Mouse (Mus musculus) intestine, postnatal 0 days (tissue): ENCODE measurements around the gene Pdgfa. TPM values are rescaled to one million over a fixed set of nuclear protein-coding genes. Genes with fewer than 3 reads are reported as not detected.

Experiments used
- ATAC-seq: fragments of 200-750 bp; cut with Nextera tagmentation; 2 replicates; pipeline ENCODE4 v1.8.0; 2017; ENCODE audit warnings: mild to moderate bottlenecking, moderate TSS enrichment, moderate library complexity
- H3K27ac ChIP-seq: fragments of 300-500 bp; sonication (generic); 2 replicates; pipeline ENCODE4 v1.5.1; 2014; ENCODE audit warnings: mild to moderate bottlenecking, low read depth, low read length, moderate library complexity
- H3K27me3 ChIP-seq: fragments of 300-500 bp; sonication (generic); replicated peaks from 2 replicates; pipeline ENCODE4 v1.6.1; 2014; ENCODE audit warnings: low read length, mixed read lengths; ENCODE audit not compliant: control insufficient read depth, insufficient read depth
- H3K36me3 ChIP-seq: fragments of 300-500 bp; sonication (generic); 2 replicates; pipeline ENCODE4 v1.6.1; 2014; ENCODE audit warnings: mild to moderate bottlenecking, moderate library complexity; ENCODE audit not compliant: control insufficient read depth, insufficient read depth
- H3K4me1 ChIP-seq: fragments of 300-500 bp; sonication (generic); replicated peaks from 2 replicates; pipeline ENCODE4 v1.6.1; 2014; ENCODE audit warnings: antibody characterized with exemption, low read length, mixed read lengths; ENCODE audit not compliant: control insufficient read depth, insufficient read depth
- H3K4me2 ChIP-seq: fragments of 300-500 bp; sonication (generic); replicated peaks from 2 replicates; pipeline ENCODE4 v1.6.1; 2014; ENCODE audit warnings: low read depth, mild to moderate bottlenecking, moderate library complexity
- H3K4me3 ChIP-seq: fragments of 300-500 bp; sonication (generic); 2 replicates; pipeline ENCODE4 v1.5.1; 2014; ENCODE audit warnings: low read depth, low read length
- H3K9ac ChIP-seq: fragments of 300-500 bp; sonication (generic); 2 replicates; pipeline ENCODE4 v1.6.1; 2014; ENCODE audit warnings: mild to moderate bottlenecking, low read depth, low read length
- H3K9me3 ChIP-seq: fragments of 300-500 bp; sonication (generic); 2 replicates; pipeline ENCODE4 v1.6.1; 2016; ENCODE audit warnings: mixed run types; ENCODE audit not compliant: control insufficient read depth
- CTCF ChIP-seq: sonication (generic); IDR thresholded peaks from 2 replicates; pipeline ENCODE4 v1.5.1; 2016; ENCODE audit warnings: low read depth, mild to moderate bottlenecking, control low read depth, antibody characterized with exemption, moderate library complexity
- WGBS: fragments of 180-500 bp; shearing (Covaris S2); extraction: QIAGEN DNeasy Blood & Tissue Kit; methylation state at CpG from one replicate; pipeline ENCODE4 v1.1.7; 2014; 5-methylcytosine and 5-hydroxymethylcytosine counted together
- polyA plus RNA-seq: library from polyadenylated mRNA; unstranded; fragments of >200 nt; fragmentation: Nextera tagmentation; extraction: Ambion mirVana; gene quantifications from 2 replicates; pipeline ENCODE4 v1.2.1, GENCODE M21; 2015

Pdgfa gene
- polyA plus RNA-seq, 1 experiment from 2014 or later: 64.4 TPM

GRCm38 (mm10) chr5:138996322-138997073 lies 672 bp downstream of the Pdgfa start:
- peak; percentile 37 for ATAC-seq
- H3K9ac ChIP-seq: no peak overlapping the region
- no peaks in the 10 kb centered on the region for H3K9me3 ChIP-seq
- H3K4me2 ChIP-seq: peak overlapping the region; percentile 93
- H3K36me3 ChIP-seq: peaks cover under 1% of the 10 kb centered on the region; the same call in 1 of the 2 replicates
- 26% methylated on average over 24 of the region's 24 CpGs for WGBS
- H3K4me1 ChIP-seq: peaks cover 15% of the 10 kb centered on the region; the same call in 1 of the 2 replicates
- peak overlapping the region; percentile 96 for H3K27ac ChIP-seq
- peak overlapping the region; percentile 76 for H3K4me3 ChIP-seq
- TF ChIP-seq CTCF: peak; percentile 75
- H3K27me3 ChIP-seq: no peaks in the 10 kb centered on the region; the same call in 1 of the 2 replicates

GRCm38 (mm10) chr5:138995721-138996311 lies 1.4 kb downstream of the Pdgfa start:
- peak overlapping the region; percentile 94 for H3K9ac ChIP-seq
- H3K4me1 ChIP-seq: peaks cover 15% of the 10 kb centered on the region; the same call in 1 of the 2 replicates
- 0% methylated on average over 50 of the region's 52 CpGs for WGBS
- ATAC-seq: peak; percentile 75
- peaks cover 7% of the 10 kb centered on the region; the same call in 1 of the 2 replicates for H3K36me3 ChIP-seq
- no peaks in the 10 kb centered on the region; the same call in 1 of the 2 replicates for H3K27me3 ChIP-seq
- peak overlapping the region; percentile 76 for H3K4me3 ChIP-seq
- H3K4me2 ChIP-seq: peak overlapping the region; percentile 93
- TF ChIP-seq CTCF: peak; percentile 42; the same call in 1 of the 2 replicates
- no peaks in the 10 kb centered on the region for H3K9me3 ChIP-seq
- H3K27ac ChIP-seq: peak overlapping the region; percentile 96

- no peaks in the 10 kb centered on the region; the same call in 1 of the 2 replicates for H3K27me3 ChIP-seq
- H3K9me3 ChIP-seq: no peaks in the 10 kb centered on the region
- H3K9ac ChIP-seq: peak overlapping the region; percentile 94
- peak overlapping the region; percentile 76 for H3K4me3 ChIP-seq
- H3K36me3 ChIP-seq: peaks cover 7% of the 10 kb centered on the region; the same call in 1 of the 2 replicates
- TF ChIP-seq CTCF: 0 out of 2 replicates have a peak, but pooled peaks have one; percentile 21
- WGBS: under 1% methylated on average over 117 of the region's 127 CpGs
- H3K4me1 ChIP-seq: peaks cover 15% of the 10 kb centered on the region; the same call in 1 of the 2 replicates
- peak overlapping the region; percentile 96 for H3K27ac ChIP-seq
- ATAC-seq: peak; percentile 42
- H3K4me2 ChIP-seq: peak overlapping the region; percentile 93
Observed at GRCm38 (mm10) chr5:138994786-138995720, 2.1 kb downstream of the Pdgfa start.

- Histone ChIP-seq H3K9me3 (no peaks in the 10 kb centered on the region), H3K9ac (peak overlapping the region; percentile 94), H3K4me3 (peak overlapping the region; percentile 76), H3K4me2 (peak overlapping the region; percentile 93), H3K36me3 (peaks cover 7% of the 10 kb centered on the region; the same call in 1 of the 2 replicates), H3K27ac (peak overlapping the region; percentile 96), H3K27me3 (no peaks in the 10 kb centered on the region; the same call in 1 of the 2 replicates), H3K4me1 (peaks cover 12% of the 10 kb centered on the region; the same call in 1 of the 2 replicates)
- 0 out of 2 replicates have a peak, but pooled peaks have one; percentile 1 for ATAC-seq
- TF ChIP-seq CTCF: no peak
- under 1% methylated on average over 38 of the region's 48 CpGs for WGBS
Observed at GRCm38 (mm10) chr5:138994108-138994785, 2.9 kb downstream of the Pdgfa start.

- TF ChIP-seq CTCF: no peak
- Histone ChIP-seq H3K27ac (peak overlapping the region; percentile 96), H3K9me3 (no peaks in the 10 kb centered on the region), H3K4me1 (peaks cover 10% of the 10 kb centered on the region; the same call in 1 of the 2 replicates), H3K27me3 (no peaks in the 10 kb centered on the region; the same call in 1 of the 2 replicates), H3K4me2 (peak overlapping the region; percentile 93), H3K9ac (peak overlapping the region; percentile 94), H3K4me3 (peak overlapping the region; percentile 76), H3K36me3 (peaks cover 8% of the 10 kb centered on the region; the same call in 1 of the 2 replicates)
- no peak for ATAC-seq
- 1% methylated on average over 40 of the region's 40 CpGs for WGBS
Observed at GRCm38 (mm10) chr5:138993371-138994107, 3.6 kb downstream of the Pdgfa start.
